Mouse (Mus musculus) mature B cell (primary cell): ENCODE results near the gene Otoa.

Source experiments
- in situ Hi-C: fragments of 300-500 bp; cut with MboI; formaldehyde crosslinking; loops from 2 replicates; pipeline ENCODE4 v1.14.3; 2019

Otoa gene

DNA sequence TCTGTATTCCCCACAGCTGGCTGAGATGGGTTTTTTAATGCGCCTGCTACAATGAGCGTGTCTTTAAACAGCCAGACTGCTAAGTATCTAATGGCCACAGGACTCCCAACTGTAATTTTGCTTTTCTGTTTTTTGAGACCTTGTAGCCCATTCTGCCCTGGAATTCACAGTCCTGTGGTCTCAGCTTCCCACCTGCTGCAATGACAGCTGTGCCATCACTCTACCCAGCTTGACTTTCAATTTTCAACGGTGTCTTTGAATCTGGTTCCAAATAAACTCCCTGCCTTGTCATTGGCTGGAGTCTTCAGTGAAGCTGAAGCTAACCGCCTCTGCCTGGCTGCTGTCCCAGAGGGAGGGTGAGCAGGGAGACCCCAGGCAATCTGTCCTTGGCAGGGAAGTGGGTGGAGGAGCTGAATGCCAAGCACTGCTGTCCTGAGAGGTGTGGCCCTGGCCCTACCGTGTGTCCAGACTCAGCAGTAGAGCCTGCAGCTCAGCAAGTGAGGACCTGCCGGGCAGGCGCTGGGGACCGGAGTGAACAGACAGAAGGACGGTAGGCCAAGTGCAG, 1.6 kb downstream of the Otoa start:
- in situ Hi-C loops = no loop called here

DNA sequence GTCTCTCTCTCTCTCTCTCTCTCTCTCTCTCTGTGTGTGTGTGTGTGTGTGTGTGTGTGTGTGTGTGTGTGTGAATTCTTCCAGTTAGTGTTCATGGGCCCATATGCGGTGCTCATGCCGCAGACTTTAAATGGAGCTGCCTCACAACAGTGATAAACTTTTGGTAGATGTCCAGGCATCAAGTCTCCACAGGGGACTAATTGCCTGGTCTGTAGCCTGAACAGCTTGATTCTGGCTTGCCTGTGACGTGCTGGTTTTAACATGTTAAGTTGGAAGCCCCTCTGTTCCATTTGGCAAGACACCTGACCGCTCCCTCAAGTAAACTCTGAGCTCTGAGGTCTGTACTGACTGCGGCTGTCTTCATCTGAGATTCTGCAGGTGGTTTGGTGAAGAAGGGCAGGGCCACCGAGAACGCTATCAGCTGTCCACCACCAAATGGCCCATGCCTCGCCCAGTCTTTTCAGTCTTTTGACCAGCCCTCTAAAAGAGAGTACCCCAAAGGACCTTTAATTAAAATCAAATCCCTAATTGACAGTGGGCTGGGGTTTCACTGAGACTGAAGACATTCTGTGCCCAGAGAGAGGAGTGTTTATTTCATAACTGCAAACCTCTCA, 3.5 kb downstream of the Otoa start:
- in situ Hi-C loops = no loop called here

DNA sequence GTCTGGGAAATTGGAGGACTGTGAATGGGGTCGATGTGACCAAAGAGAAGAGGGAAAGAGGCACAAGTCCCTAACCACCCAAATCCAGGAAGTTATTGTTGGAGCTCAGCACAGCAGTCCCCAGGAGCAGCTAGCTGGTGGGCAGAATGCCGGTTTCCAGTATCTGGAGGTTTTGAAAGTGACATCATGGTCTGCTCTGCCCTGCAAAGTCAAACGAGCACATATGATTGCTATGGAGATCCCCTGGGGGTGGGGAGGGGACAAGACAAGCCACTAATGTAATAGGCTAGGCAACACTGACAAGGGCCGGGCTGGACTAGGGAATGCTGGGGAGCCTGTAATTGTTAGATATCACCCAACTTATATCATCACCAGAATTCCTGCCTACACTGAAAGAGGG, 4.0 kb downstream of the Otoa start:
- in situ Hi-C loops = no loop called here

DNA sequence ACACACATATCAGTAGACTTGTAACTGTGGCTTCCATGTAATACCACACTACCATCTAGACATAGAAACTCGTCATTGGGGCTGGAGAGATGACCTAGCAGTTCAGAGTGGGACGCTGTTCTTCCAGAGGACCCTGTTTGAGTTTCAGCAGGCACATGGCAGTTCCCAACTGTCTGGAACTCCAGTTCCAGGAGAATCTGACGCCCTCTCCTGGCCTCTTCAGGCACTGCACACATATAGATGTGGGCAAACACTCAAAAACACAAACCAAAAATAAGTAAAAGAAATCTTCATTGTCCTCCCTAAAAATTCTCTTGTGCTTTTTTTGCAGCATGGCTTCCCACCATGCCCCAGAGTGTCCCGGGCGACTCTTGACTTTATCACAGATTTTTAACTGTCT, 7.3 kb downstream of the Otoa start:
- in situ Hi-C loops = no loop called here

GRCm38 (mm10) chr7:121090748-121091147, 9.3 kb downstream of the Otoa start:
- in situ Hi-C loops = no loop called here

GRCm38 (mm10) chr7:121093026-121093425, 11.6 kb downstream of the Otoa start:
- in situ Hi-C loops = no loop called here

GRCm38 (mm10) chr7:121098614-121099389, 17.4 kb downstream of the Otoa start:
- in situ Hi-C loops = no loop called here

GRCm38 (mm10) chr7:121107851-121108250, 26.4 kb downstream of the Otoa start:
- in situ Hi-C loops = no loop called here

GRCm38 (mm10) chr7:121111321-121111720, 29.9 kb downstream of the Otoa start:
- in situ Hi-C loops = no loop called here

GRCm38 (mm10) chr7:121111762-121112161, 30.3 kb downstream of the Otoa start:
- in situ Hi-C loops = no loop called here

DNA sequence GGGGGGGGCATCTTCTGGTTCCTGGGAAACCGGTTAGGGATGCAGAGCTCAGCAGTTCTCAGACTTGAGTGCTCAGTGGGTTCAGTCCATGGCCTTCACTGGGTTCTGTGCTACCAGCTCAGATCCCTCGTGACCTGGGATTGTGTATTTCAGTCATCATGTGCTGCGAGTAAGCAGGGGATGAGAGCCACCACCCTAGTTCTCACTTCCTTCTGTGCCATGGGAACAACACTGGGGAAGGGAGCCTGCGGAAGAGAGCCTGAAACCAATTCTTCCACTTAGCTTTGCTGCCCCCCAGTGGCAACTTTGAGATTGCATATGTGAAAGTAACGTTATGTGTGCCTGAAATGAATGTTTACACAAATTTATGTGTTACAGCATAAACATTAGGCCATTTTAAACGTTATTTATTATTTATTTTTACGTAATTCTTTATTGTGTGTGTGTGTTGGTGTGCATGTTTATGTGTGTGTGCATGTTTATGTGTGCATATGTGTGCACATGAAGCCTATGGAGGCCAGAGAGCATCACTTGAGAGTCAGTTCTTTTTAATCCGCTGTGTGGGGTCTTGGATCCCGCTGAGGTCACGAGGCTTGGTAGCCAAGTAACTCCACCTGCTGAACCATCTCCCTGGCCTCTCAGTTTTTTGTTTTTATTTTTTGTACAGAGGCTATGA, 38.8 kb downstream of the Otoa start:
- in situ Hi-C loops = no loop called here

DNA sequence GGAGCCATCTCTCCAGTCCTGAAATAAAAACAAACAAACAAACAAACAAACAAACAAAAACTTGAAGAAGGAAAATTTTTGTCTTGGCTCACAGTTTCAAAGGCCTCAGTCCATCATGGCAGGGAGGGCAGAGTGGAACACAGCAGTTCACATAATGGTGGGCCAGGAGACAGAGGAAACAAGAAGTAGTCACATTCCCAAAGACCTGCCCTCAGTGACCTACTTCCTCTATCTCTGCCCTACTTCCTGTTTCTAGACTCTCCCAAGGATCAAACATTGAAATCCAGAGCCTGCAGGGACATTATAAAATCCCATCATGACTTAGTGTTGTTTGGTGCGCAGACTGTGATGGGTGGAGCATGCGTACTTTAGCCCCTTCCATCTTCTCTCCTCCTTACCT, 49.4 kb downstream of the Otoa start:
- in situ Hi-C loops = no loop called here

DNA sequence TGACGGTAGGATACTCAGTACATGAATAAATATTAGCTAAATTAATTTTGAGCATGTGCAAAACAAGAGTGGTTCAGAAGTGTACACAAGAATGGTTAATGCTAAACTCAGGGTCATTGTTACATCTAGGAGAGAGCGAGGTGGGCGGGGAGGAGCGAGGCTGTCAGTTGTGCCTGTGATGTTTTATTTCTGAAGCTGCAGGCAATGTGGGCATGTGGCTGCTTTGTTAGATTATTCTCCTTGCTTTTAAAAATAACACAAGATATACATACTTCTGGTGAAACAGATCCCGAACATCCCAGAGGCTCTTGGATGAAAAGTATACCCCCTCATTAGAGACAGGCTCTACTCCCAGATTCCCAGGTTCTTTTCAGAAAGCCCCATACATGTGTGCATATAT, 59.8 kb downstream of the Otoa start:
- in situ Hi-C loops = no loop called here

DNA sequence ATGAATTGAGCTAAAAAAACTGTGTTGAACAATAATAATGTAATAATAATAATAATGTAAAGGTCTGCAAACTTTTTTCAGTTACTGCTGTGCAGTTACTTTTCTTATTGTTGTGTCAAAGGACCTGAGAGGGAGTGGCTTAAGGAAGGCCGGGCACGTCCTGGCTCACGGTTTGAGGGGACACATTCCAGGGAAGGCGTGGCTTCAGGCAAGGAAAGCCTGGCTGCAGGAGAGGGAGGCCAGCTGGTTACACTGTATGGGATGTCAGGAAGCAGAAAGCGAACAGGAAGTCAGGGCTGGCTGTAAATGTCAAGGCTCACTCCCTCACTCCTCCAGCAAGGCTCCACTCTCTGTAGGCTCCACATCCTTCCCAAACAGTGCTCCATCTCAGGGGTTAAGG, 69.2 kb downstream of the Otoa start:
- in situ Hi-C loops = loop anchor here (25.0 kb wide), 1 partner anchor 362 kb away; no protein-coding TSS in a partner anchor

GRCm38 (mm10) chr7:121152186-121152585, 70.7 kb downstream of the Otoa start:
- in situ Hi-C loops = loop anchor here (25.0 kb wide), 1 partner anchor 360 kb away; no protein-coding TSS in a partner anchor

DNA sequence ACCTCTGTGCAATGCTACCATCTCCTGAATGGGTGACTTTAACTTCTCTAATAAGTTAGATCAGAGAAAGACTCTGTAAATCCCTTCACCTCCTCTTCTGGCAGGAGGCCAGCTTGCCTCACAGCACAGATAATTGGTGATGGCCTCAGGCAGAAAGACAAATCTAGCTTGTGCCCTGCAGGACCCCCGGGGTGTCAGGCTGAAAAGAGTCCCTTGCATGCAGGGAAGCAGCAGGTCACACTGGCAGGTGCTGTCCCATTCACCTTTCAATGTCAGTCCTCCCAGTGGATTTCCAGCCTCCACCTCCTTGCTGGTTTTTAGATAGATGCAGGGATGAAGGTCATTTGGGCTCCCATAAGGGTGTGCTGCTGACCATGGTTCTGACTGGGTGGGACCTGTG, 84.2 kb downstream of the Otoa start:
- in situ Hi-C loops = loop anchor here (25.0 kb wide), 1 partner anchor 347 kb away; no protein-coding TSS in a partner anchor

DNA sequence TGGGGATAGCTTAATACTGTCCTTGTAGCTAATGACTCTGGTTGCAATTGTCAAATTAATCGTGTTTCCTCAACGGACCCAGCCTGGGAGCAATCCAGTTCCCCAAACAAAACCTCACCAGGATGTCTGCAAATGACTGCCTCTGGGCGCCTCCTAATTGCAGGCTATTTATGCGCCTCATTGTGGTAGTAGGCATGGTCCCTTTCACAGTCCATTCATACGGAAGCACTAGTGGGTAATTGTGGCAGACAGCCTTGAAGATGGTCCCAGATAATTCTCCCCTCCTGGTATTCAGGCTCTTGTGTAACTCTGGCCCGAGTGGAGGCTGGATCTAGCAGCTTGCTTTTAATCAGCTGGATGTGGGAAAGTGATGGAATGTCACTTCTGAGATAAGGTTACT, 90.4 kb downstream of the Otoa start:
- in situ Hi-C loops = loop anchor here (25.0 kb wide), 1 partner anchor 340 kb away; no protein-coding TSS in a partner anchor

DNA sequence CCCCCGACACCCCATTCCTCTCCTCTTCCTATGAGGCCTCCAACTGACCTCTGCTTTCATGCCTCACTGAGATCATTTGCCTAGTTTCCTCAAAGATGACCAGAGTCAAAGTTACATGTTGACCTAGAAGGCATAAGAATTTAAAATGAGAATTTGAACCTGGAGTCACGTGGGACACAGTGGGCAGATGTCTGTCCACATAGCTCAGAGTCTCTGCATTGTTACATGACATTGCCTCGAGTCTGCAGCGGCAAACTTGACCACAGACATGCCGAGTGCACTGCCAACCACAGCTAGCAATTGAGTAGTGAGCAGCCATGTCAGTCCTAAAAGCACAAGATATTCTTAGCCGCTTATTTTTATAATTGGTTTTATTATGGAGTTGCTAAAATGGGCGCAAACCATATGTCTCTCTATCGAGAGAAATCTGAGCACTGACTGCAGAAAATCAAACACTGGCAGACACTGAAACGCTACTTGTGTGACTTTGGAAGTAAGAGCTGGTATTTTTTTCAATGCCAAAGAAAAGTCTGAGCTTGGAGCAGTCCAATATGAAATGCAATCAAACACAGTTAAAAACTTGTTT, 105.8 kb downstream of the Otoa start:
- in situ Hi-C loops = no loop called here

DNA sequence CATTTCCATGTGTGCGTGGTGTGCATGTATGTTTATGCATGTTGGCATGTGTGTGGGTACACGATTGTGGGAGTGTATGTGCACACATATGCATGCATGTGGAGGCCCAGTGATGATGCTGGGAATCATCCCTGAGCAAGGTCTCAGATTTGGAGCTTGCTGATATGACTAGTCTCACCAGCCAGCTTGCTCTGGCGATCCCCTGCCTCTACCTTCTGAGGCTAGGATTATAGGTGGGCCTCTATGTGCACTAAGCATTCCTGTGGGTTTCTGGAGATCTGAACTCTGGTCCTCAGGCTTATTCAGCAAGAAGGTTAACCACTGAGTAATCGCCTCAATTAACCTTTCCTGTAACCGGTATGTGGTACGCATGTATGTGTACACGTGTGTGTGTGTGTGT, 107.5 kb downstream of the Otoa start:
- in situ Hi-C loops = no loop called here

DNA sequence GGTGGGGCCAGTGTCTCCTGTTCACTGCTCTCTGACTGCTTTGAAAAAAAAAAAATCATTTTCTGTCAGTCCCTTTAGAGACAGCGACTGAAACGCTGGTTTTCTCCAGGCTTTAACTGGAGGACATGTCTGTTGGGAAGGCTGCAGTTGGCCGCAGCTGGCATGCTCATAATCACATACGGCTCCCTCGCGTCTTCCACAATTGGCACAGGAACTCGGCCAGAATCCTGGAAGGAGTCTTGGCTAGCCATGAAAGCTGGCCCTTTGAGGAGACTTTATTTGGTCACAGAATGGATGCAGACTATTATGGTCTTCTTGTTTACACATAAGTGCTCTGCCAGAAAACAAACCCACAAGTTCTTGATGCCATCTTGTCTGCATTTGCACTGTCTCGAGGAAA, 117.5 kb downstream of the Otoa start:
- in situ Hi-C loops = no loop called here

DNA sequence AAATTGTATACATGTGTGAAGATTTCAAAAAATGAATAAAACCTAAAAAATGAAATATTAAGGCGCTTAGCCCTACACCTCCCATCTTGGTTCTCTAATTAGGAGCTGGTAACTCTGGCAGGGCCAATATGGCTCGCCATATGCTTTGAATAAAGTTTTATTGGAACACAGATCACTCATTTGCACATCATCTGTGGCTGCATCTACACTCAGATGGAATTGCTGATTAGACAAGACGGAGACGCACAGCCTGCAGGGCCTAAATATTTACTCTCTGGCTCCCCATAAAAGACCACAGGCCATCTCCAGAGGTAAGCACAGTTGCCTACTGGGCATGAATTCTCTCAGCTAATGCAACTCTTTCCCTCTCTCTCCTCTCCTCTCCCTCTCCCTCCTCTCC, 130.4 kb downstream of the Otoa start:
- in situ Hi-C loops = no loop called here
